Comparison of ENCODE assay signal across 35 mouse cellular contexts in genomic region chr4:156014436-156014835, GRCm38 (mm10). TPM values are rescaled to one million over a fixed set of nuclear protein-coding genes. Genes with fewer than 3 reads are reported as not detected.
DNase-seq lines count a peak whose midpoint lies in the region; ATAC-seq lines count a peak whose summit lies in the region.
"Had no signal": no experiment of that assay in that cellular context is flagged by ENCODE, and none has a peak within 500 bp of the region (broad histone marks: within the 10 kb centered on the region; RNA-seq: fewer than 3 reads in every experiment).

No protein-coding gene starts in this region.

- H3K9ac ChIP-seq in kidney, embryonic 14.5 days (ENCODE audit: low read depth, low read length) = no peak overlapping the region
- H3K9ac ChIP-seq: forebrain, embryonic 12.5 days; forebrain, postnatal 0 days; heart, embryonic 15.5 days; hindbrain, embryonic 12.5 days; midbrain, embryonic 15.5 days had no signal

- 83% methylated on average over 2 of the region's 2 CpGs for WGBS in kidney, embryonic 14.5 days

- no peak overlapping the region for H3K4me2 ChIP-seq in kidney, embryonic 14.5 days (replicated peaks; ENCODE audit: low read depth, low read length)
- H3K4me2 ChIP-seq: forebrain, embryonic 12.5 days; heart, embryonic 15.5 days; hindbrain, embryonic 12.5 days; midbrain, embryonic 15.5 days had no signal

- no peak for DNase-seq in kidney, postnatal 25 days
- peak; percentile 18 for DNase-seq in 416B (ENCODE audit: low read depth)
- peak; percentile 18 for DNase-seq in NIH3T3 (ENCODE audit: low read depth)
- DNase-seq in brain, adult 2 months (ENCODE audit: low read depth, low spot score) = peak; percentile 37
- no peak for DNase-seq in layer of hippocampus, adult 8-10 months (ENCODE audit: low spot score in 2 of 2)
- DNase-seq in thymus, postnatal 36 days = no peak
- DNase-seq: cerebellum, adult 11-12 months; cerebellum, postnatal 10 days; forebrain, postnatal 0 days; gastrocnemius, postnatal 25 days; heart, adult 11 months; kidney, adult 8-10 months; kidney, postnatal 10 days; lung, adult 18-20 months; thymus, adult 18-20 months; thymus, postnatal 4 days had no signal

- no peak overlapping the region for H3K27ac ChIP-seq in kidney, embryonic 14.5 days (ENCODE audit: low read depth, low read length)
- H3K27ac ChIP-seq: forebrain, embryonic 12.5 days; heart, embryonic 10.5 days; heart, embryonic 15.5 days; hindbrain, embryonic 12.5 days; hindbrain, postnatal 0 days; macrophage; midbrain, embryonic 15.5 days; stomach, postnatal 0 days had no signal

- H3K36me3 ChIP-seq in kidney, embryonic 14.5 days (ENCODE audit: control insufficient read depth, insufficient read depth, low read length) = peaks cover 34% of the 10 kb centered on the region

- ATAC-seq in kidney, embryonic 14.5 days (ENCODE audit: low FRiP score, low TSS enrichment) = 0 out of 2 replicates have a peak, but pooled peaks have one; percentile 6
- ATAC-seq: forebrain, postnatal 0 days; hindbrain, postnatal 0 days; midbrain, embryonic 15.5 days had no signal

- H3K27me3 ChIP-seq in kidney, embryonic 14.5 days (ENCODE audit: control insufficient read depth, insufficient read depth, low read length) = no peaks in the 10 kb centered on the region
- H3K27me3 ChIP-seq: forebrain, embryonic 12.5 days; heart, embryonic 15.5 days; hindbrain, embryonic 12.5 days; midbrain, embryonic 15.5 days had no signal

- no peak overlapping the region for H3K4me3 ChIP-seq in kidney, embryonic 14.5 days (ENCODE audit: low read length)
- H3K4me3 ChIP-seq: erythroblast, embryonic 14.5 days; forebrain, embryonic 12.5 days; heart, embryonic 10.5 days; heart, embryonic 15.5 days; hindbrain, embryonic 12.5 days; midbrain, embryonic 15.5 days had no signal

- no peaks in the 10 kb centered on the region for H3K9me3 ChIP-seq in kidney, embryonic 14.5 days (ENCODE audit: control insufficient read depth, low read length)
- H3K9me3 ChIP-seq: forebrain, embryonic 12.5 days; heart, embryonic 10.5 days; heart, embryonic 15.5 days; hindbrain, embryonic 12.5 days; midbrain, embryonic 15.5 days had no signal

- H3K4me1 ChIP-seq in kidney, embryonic 14.5 days (ENCODE audit: control insufficient read depth, insufficient read depth, low read length) = no peaks in the 10 kb centered on the region
- H3K4me1 ChIP-seq: forebrain, embryonic 12.5 days; heart, embryonic 15.5 days; hindbrain, embryonic 12.5 days; midbrain, embryonic 15.5 days had no signal

RNA-seq across cellular contexts. Expression of gene Tnfrsf4, which starts 0.8 kb away (rescaled TPM):
- 0.76 and 0.77 TPM in 2 replicates for polyA plus RNA-seq in kidney, embryonic 14.5 days (2014; fragmentation: Nextera tagmentation; extraction: Ambion mirVana)
- total RNA-seq in layer of hippocampus, adult 8-10 months (2022) = 1 to 10 TPM; 1.1 to 3.5 (median 2.0) TPM
- total RNA-seq: common myeloid progenitor, adult 5-6 weeks had no signal

RNA-seq across cellular contexts. Expression of gene Tnfrsf18, which starts 11.5 kb away (rescaled TPM):
- 2.3 and 2.8 TPM in 2 replicates for polyA plus RNA-seq in kidney, embryonic 14.5 days (2014; fragmentation: Nextera tagmentation; extraction: Ambion mirVana)
- not detected for total RNA-seq in layer of hippocampus, adult 8-10 months (2022)
- total RNA-seq: forebrain, postnatal 0 days; gastrocnemius, postnatal 25 days; layer of hippocampus, postnatal 10 days; left cerebral cortex, adult 18-20 months; liver, adult 2 months had no signal
- polyA plus RNA-seq: erythroblast, embryonic 14.5 days had no signal

RNA-seq across cellular contexts. Expression of gene Sdf4, which starts 21.8 kb away (rescaled TPM):
- polyA plus RNA-seq in kidney, embryonic 14.5 days (2014; fragmentation: Nextera tagmentation; extraction: Ambion mirVana) = 131 and 165 TPM in 2 replicates
- 100 to 1,000 TPM; 202 to 230 (median 217) TPM for total RNA-seq in layer of hippocampus, adult 8-10 months (2022)

RNA-seq across cellular contexts. Expression of gene B3galt6, which starts 22.0 kb away (rescaled TPM):
- 20.0 and 20.8 TPM in 2 replicates for polyA plus RNA-seq in kidney, embryonic 14.5 days (2014; fragmentation: Nextera tagmentation; extraction: Ambion mirVana)
- total RNA-seq in layer of hippocampus, adult 8-10 months (2022) = 10 to 100 TPM in 1 of 4 experiments, 1 to 10 TPM in 3; 9.2 to 11.3 (median 9.7) TPM

RNA-seq across cellular contexts. Expression of gene Ttll10, which starts 44.8 kb away (rescaled TPM):
- 3.5 and 6.0 TPM in 2 replicates for polyA plus RNA-seq in kidney, embryonic 14.5 days (2014; fragmentation: Nextera tagmentation; extraction: Ambion mirVana)
- under 1 TPM in 3 of 4 experiments, not detected in 1; 0.27 to 0.80 (median 0.45) TPM for total RNA-seq in layer of hippocampus, adult 8-10 months (2022)
- total RNA-seq: common myeloid progenitor, adult 5-6 weeks; forebrain, postnatal 0 days; gastrocnemius, postnatal 25 days; heart, postnatal 25 days; left cerebral cortex, adult 18-20 months; left cerebral cortex, postnatal 14 days; MEL; neutrophil, adult 5-6 weeks had no signal
- polyA plus RNA-seq: erythroblast, embryonic 14.5 days; macrophage; midbrain, embryonic 15.5 days; neural tube, embryonic 11.5 days had no signal

Comparison
In these comparisons a context has a peak if more than half of its experiments do, and no peak if none do; other contexts are left out.
1. DNase-seq: peak in 416B (single experiment), NIH3T3 (single experiment) and brain, adult 2 months (single experiment); none in kidney, postnatal 25 days (0 of 2), layer of hippocampus, adult 8-10 months (0 of 2) and thymus, postnatal 36 days (0 of 2).